ENCODE assay signal across 42 mouse cellular contexts in genomic region chr3:30722036-30722435, GRCm38 (mm10). TPM values are rescaled to one million over a fixed set of nuclear protein-coding genes. Genes with fewer than 3 reads are reported as not detected.
"Had no signal": no experiment of that assay in that cellular context is flagged by ENCODE, and none has a peak within 500 bp of the region (broad histone marks: within the 10 kb centered on the region; RNA-seq: fewer than 3 reads in every experiment).

No protein-coding gene starts in this region.

- H3K4me3 ChIP-seq: heart, embryonic 13.5 days; heart, embryonic 15.5 days; hindbrain, embryonic 13.5 days; hindbrain, embryonic 15.5 days; kidney, embryonic 15.5 days; limb, embryonic 13.5 days; limb, embryonic 15.5 days; liver, embryonic 12.5 days had no signal

- H3K4me2 ChIP-seq: heart, embryonic 11.5 days; heart, embryonic 13.5 days; heart, embryonic 15.5 days; hindbrain, embryonic 13.5 days; hindbrain, embryonic 15.5 days; kidney, embryonic 15.5 days; limb, embryonic 13.5 days; limb, embryonic 15.5 days; liver, embryonic 12.5 days had no signal

- H3K9ac ChIP-seq: heart, embryonic 13.5 days; heart, embryonic 15.5 days; hindbrain, embryonic 13.5 days; hindbrain, embryonic 15.5 days; kidney, embryonic 15.5 days; limb, embryonic 13.5 days; limb, embryonic 15.5 days; liver, embryonic 12.5 days; liver, embryonic 14.5 days had no signal

- H3K9me3 ChIP-seq: heart, embryonic 13.5 days; heart, embryonic 15.5 days; hindbrain, embryonic 13.5 days; hindbrain, embryonic 15.5 days; kidney, embryonic 15.5 days; limb, embryonic 13.5 days; limb, embryonic 15.5 days; liver, embryonic 12.5 days had no signal

- DNase-seq: gastrocnemius, postnatal 14 days; gastrocnemius, postnatal 36 days; heart, adult 18-20 months; heart, postnatal 14 days; heart, postnatal 36 days; kidney, adult 18-20 months; kidney, adult 8-10 months; kidney, postnatal 14 days; kidney, postnatal 36 days; layer of hippocampus, adult 9-11 months; layer of hippocampus, postnatal 36 days; left cerebral cortex, postnatal 4 days had no signal

- H3K4me1 ChIP-seq: limb, embryonic 13.5 days; limb, embryonic 15.5 days; liver, embryonic 12.5 days had no signal

- H3K36me3 ChIP-seq: heart, embryonic 13.5 days; heart, embryonic 15.5 days; hindbrain, embryonic 13.5 days; hindbrain, embryonic 15.5 days; kidney, embryonic 15.5 days; limb, embryonic 13.5 days; limb, embryonic 15.5 days; liver, embryonic 12.5 days had no signal

- H3K27ac ChIP-seq: heart, embryonic 13.5 days; heart, embryonic 15.5 days; hindbrain, embryonic 13.5 days; hindbrain, embryonic 15.5 days; hindbrain, postnatal 0 days; kidney, embryonic 15.5 days; kidney, postnatal 0 days; limb, embryonic 13.5 days; limb, embryonic 15.5 days; liver, embryonic 12.5 days; liver, embryonic 14.5 days had no signal

- H3K27me3 ChIP-seq: heart, embryonic 13.5 days; heart, embryonic 15.5 days; hindbrain, embryonic 13.5 days; hindbrain, embryonic 15.5 days; kidney, embryonic 15.5 days; limb, embryonic 13.5 days; limb, embryonic 15.5 days; liver, embryonic 12.5 days had no signal

- ATAC-seq: hindbrain, postnatal 0 days; intestine, postnatal 0 days; liver, embryonic 12.5 days had no signal

RNA-seq across cellular contexts. Expression of gene Lrrc31, which starts 22.4 kb away (rescaled TPM):
- total RNA-seq: gastrocnemius, adult 18-20 months; gastrocnemius, adult 8-10 months; gastrocnemius, postnatal 14 days; gastrocnemius, postnatal 36 days; hematopoietic stem cell, adult 5-6 weeks; hindbrain, postnatal 0 days; layer of hippocampus, adult 18-20 months; layer of hippocampus, postnatal 14 days; layer of hippocampus, postnatal 36 days; left cerebral cortex, adult 18-20 months; left cerebral cortex, adult 8-10 months; left cerebral cortex, postnatal 10 days; left cerebral cortex, postnatal 25 days; left cerebral cortex, postnatal 4 days; liver, adult 2 months had no signal
- polyA plus RNA-seq: heart, embryonic 11.5 days; heart, embryonic 13.5 days; heart, embryonic 15.5 days; hindbrain, embryonic 11.5 days; hindbrain, embryonic 15.5 days; hindbrain, postnatal 0 days; limb, embryonic 13.5 days; liver, adult 2 months; liver, embryonic 12.5 days; liver, embryonic 14.5 days had no signal

RNA-seq across cellular contexts. Expression of gene Samd7, which starts 24.1 kb away (rescaled TPM):
- total RNA-seq: gastrocnemius, adult 18-20 months; gastrocnemius, adult 8-10 months; gastrocnemius, postnatal 36 days; heart, adult 18-20 months; heart, postnatal 14 days; heart, postnatal 36 days; hematopoietic stem cell, adult 5-6 weeks; layer of hippocampus, adult 18-20 months; layer of hippocampus, adult 8-10 months; layer of hippocampus, postnatal 14 days; layer of hippocampus, postnatal 36 days; left cerebral cortex, adult 18-20 months; left cerebral cortex, postnatal 10 days; left cerebral cortex, postnatal 25 days; liver, adult 2 months had no signal
- polyA plus RNA-seq: gonadal fat pad, adult 2 months; heart, embryonic 11.5 days; heart, embryonic 13.5 days; heart, embryonic 15.5 days; heart, postnatal 0 days; hindbrain, embryonic 11.5 days; hindbrain, embryonic 13.5 days; hindbrain, postnatal 0 days; intestine, embryonic 14.5 days; intestine, postnatal 0 days; kidney, embryonic 15.5 days; kidney, postnatal 0 days; large intestine, adult 2 months; limb, embryonic 11.5 days; limb, embryonic 13.5 days; limb, embryonic 15.5 days; liver, adult 2 months; liver, embryonic 12.5 days had no signal
